Mouse (Mus musculus) kidney, embryonic 15.5 days (tissue): ENCODE measurements around the gene Atp2a1. TPM values are rescaled to one million over a fixed set of nuclear protein-coding genes. Genes with fewer than 3 reads are reported as not detected.

Source experiments
- ATAC-seq: fragments of 200-750 bp; cut with Nextera tagmentation; replicated peaks from 2 replicates; pipeline ENCODE4 v1.8.0; 2017; ENCODE audit warnings: moderate TSS enrichment; ENCODE audit not compliant: low FRiP score
- H3K27ac ChIP-seq: fragments of 300-500 bp; sonication (generic); 2 replicates; pipeline ENCODE4 v1.5.1; 2015; ENCODE audit warnings: mild to moderate bottlenecking, inconsistent platforms
- H3K27me3 ChIP-seq: fragments of 300-500 bp; sonication (generic); 2 replicates; pipeline ENCODE4 v1.6.1; 2015; ENCODE audit warnings: inconsistent platforms
- H3K36me3 ChIP-seq: fragments of 300-500 bp; sonication (generic); 2 replicates; pipeline ENCODE4 v1.6.1; 2015; ENCODE audit warnings: inconsistent platforms
- H3K4me1 ChIP-seq: fragments of 300-500 bp; sonication (generic); 2 replicates; pipeline ENCODE4 v1.6.1; 2015; ENCODE audit warnings: inconsistent platforms
- H3K4me2 ChIP-seq: fragments of 300-500 bp; sonication (generic); 2 replicates; pipeline ENCODE4 v1.6.1; 2015; ENCODE audit warnings: moderate library complexity, mild to moderate bottlenecking, inconsistent platforms
- H3K4me3 ChIP-seq: fragments of 300-500 bp; sonication (generic); replicated peaks from 2 replicates; pipeline ENCODE4 v1.5.1; 2015; ENCODE audit warnings: mild to moderate bottlenecking, inconsistent platforms
- H3K9ac ChIP-seq: fragments of 300-500 bp; sonication (generic); 2 replicates; pipeline ENCODE4 v1.6.1; 2015; ENCODE audit warnings: mild to moderate bottlenecking, inconsistent platforms
- H3K9me3 ChIP-seq: fragments of 300-500 bp; sonication (generic); replicated peaks from 2 replicates; pipeline ENCODE4 v1.6.1; 2016; ENCODE audit warnings: inconsistent platforms
- WGBS: fragments of 180-500 bp; shearing (Covaris S2); methylation state at CpG from one replicate; pipeline ENCODE4 v1.1.7; 2015; ENCODE audit warnings: mixed read lengths; 5-methylcytosine and 5-hydroxymethylcytosine counted together
- polyA plus RNA-seq: library from polyadenylated mRNA; unstranded; fragments of >200 nt; fragmentation: Nextera tagmentation; extraction: Ambion mirVana; gene quantifications from 2 replicates; pipeline ENCODE4 v1.2.1, GENCODE M21; 2015

Atp2a1 gene
- polyA plus RNA-seq, 1 experiment from 2014 or later: 13.4 TPM

DNA sequence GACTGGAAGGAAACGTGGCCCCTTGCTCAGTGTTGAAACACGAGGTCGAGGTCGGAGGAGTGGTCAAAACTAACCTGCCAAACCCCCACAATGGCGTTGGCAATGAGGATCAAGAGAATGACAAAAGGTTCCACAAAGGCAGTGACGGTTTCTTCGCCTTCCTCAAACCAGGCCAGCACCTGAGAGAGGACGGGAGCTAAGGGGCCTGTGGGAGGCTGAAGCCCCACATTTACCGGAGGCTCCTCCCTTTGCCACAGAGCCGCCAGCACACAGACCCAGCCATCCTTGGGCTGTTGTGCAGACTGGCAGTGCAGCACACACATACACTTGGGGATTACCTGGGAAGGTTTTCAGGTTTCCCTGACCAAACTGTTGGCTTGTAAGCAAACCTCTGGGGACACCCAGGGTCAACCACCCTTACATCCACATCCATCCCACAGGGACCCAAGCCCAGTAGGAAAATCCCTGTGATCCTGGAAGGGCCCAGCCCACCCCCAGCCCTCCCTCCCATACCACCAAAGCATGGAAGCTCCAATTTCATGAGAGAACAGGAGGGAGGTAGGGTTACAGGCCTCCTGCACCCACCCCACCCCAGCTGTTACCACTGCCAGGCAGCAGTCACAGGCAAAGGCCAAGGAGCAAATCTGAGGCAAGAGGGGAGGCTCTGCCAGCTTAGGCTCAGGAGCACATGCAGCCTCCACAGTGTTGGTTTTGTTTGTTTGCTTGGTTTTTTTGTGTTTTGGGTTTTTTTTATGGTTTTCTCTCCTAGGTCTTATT, 2.1 kb downstream of the Atp2a1 start:
- Histone ChIP-seq H3K4me3 (no peak overlapping the region), H3K4me1 (peaks cover 61% of the 10 kb centered on the region), H3K9me3 (no peaks in the 10 kb centered on the region), H3K27ac (peak overlapping the region; percentile 64), H3K36me3 (no peaks in the 10 kb centered on the region), H3K27me3 (no peaks in the 10 kb centered on the region), H3K9ac (no peak overlapping the region), H3K4me2 (no peak overlapping the region)
- peak; percentile 46; the same call in 1 of the 2 replicates for ATAC-seq
- WGBS: 33% methylated on average over 10 of the region's 10 CpGs

DNA sequence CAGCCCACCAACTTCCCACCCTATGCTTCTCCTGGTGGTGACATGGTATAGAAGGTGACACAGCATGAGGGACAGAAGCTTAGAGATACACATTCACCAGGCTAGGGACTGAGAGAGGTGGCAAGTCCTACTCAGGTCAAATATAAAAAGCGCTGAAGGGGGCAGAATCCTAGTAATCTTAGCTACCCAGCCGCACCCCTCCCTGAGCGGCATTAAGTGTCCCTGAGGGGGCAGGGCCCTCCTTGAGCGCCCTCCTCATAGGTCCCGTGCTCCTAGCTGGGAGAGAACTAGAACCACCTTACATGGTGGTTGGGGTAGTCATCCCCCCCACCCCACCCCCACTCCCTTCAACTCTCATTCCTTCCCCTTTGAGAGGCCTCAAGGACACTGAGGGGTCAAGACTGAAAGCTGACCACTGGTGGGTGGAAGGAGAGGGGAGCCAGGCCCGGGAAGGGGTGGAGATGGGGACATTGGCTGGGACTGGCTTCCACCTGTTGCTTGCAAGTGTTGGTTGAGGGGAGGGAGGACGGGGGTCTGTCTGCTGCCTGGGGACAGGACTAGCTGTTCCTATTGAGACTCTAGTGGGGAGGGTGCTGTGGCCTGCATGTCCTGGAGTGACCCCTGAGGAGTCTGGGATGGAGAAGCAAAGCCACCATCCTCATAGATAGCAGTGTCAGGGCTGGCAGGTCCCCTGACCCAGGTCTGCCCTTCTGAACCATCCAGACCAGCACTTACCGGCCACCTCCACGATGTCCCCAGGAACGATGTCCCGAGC, 3.9 kb downstream of the Atp2a1 start:
- Histone ChIP-seq H3K4me2 (no peak overlapping the region), H3K9me3 (no peaks in the 10 kb centered on the region)
- no peak for ATAC-seq

DNA sequence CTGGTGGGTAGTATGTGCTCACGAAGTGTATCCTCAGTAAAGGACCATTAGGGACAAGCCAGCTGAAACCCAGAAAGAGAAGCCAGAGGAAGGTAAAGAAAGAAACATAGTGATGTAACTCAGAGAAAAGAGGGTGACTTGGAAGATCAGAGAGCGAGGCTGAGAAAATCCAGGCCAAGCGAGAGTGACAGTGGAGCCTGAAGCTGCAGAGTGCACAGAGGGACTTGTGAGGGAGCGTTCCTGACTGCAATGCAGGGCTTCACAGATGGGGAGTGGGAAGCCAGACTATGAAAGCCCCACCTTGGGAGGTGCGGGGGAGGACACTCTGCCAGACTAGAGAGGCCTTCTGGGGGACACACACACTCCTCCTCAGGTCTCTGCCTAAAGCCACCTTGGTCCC, 4.7 kb downstream of the Atp2a1 start:
- peak overlapping the region; percentile 63 for H3K27ac ChIP-seq
- no peak overlapping the region for H3K9ac ChIP-seq
- H3K4me3 ChIP-seq: no peak overlapping the region
- 66% methylated on average over 5 of the region's 5 CpGs for WGBS
- peaks cover 38% of the 10 kb centered on the region for H3K4me1 ChIP-seq
- no peaks in the 10 kb centered on the region for H3K27me3 ChIP-seq
- no peak overlapping the region for H3K4me2 ChIP-seq
- H3K9me3 ChIP-seq: no peaks in the 10 kb centered on the region
- no peaks in the 10 kb centered on the region for H3K36me3 ChIP-seq
- no peak for ATAC-seq

More for the DNA sequence above, 3.9 kb downstream of the Atp2a1 start:
- Histone ChIP-seq H3K27me3 (no peaks in the 10 kb centered on the region), H3K4me3 (no peak overlapping the region), H3K36me3 (no peaks in the 10 kb centered on the region), H3K27ac (no peak overlapping the region), H3K9ac (no peak overlapping the region), H3K4me1 (peaks cover 46% of the 10 kb centered on the region)
- 62% methylated on average over 11 of the region's 11 CpGs for WGBS

DNA sequence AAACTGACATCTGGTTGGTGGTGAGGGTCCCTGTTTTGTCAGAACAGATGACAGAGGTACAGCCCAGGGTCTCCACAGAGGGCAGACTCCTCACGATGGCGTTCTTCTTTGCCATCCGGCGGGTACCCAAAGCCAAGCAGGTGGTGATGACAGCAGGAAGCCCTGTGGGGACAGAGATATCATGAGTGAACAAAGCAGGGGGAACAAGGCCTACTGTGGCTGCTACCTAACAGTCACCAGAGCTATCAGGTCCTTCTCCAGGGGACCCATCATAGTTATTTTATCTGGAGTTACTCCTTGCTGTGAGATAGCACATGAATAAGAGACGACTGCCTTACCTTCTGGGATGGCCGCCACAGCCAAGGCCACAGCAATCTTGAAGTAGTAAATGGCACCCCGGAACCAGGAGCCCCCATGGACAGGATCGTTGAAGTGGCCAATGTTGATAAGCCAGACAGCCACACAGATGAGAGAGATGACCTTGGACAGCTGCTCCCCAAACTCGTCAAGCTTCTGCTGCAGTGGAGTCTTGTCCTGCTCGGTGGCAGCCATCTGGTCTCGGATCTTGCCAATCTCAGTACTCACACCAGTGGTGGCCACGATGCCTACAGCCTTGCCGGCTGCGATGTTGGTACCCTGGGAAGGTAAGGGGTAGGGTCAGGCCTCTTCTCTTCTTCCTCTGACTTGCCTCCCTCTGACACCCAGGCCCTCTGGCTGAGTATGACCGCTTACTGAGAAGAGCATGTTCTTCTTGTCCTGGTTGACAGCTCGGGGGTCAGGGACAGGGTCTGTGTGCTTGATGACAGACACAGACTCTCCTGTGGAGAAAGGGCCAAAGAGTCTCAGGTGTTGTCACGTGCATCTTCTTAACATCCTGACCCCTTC, 6.3 kb downstream of the Atp2a1 start:
- Histone ChIP-seq H3K4me2 (no peak overlapping the region), H3K27me3 (no peaks in the 10 kb centered on the region), H3K4me1 (peaks cover 26% of the 10 kb centered on the region), H3K4me3 (no peak overlapping the region), H3K9ac (no peak overlapping the region), H3K9me3 (no peaks in the 10 kb centered on the region), H3K27ac (no peak overlapping the region), H3K36me3 (no peaks in the 10 kb centered on the region)
- ATAC-seq: no peak
- WGBS: 85% methylated on average over 17 of the region's 17 CpGs

DNA sequence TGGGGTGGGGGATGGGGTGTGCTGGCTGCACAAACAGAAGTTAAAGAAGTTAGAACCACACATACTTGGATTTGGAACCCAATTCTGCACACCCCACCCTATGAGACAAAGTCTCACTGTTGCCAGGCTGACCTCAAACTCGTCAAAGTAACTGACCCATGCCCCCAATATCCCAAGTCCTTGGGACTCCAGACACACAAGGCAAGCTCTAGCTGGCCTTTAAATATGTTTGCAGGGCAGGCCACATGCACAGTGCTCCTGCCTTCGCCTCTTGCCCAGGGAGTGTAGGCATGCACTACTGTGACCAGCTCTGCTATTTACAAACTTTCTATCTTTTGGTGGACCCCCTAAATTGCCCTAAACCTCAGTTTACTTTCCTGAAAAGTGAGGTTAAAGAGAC, 7.7 kb downstream of the Atp2a1 start:
- no peaks in the 10 kb centered on the region for H3K9me3 ChIP-seq

DNA sequence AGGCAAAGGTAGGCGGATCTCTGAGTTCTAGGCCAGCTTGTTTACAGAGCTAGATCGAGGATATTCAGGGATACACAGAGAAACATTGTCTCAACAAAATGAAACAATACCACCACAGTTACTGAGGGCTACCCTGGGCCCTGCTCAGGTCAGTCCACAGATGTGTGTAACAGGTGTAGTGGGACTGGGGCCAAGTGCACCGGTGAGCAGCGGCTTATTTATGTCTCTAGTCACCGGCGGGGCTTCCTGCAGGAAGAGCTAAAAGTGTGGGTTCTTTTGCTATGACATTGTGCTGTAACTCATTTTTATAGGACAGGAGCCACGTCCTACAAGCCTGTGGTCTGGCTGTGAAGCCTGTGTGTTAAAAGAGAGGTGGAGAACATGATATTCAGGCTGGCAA, 9.0 kb downstream of the Atp2a1 start:
- no peaks in the 10 kb centered on the region for H3K27me3 ChIP-seq
- H3K36me3 ChIP-seq: no peaks in the 10 kb centered on the region
- H3K4me3 ChIP-seq: no peak overlapping the region
- no peak overlapping the region for H3K9ac ChIP-seq
- H3K4me1 ChIP-seq: peaks cover 9% of the 10 kb centered on the region
- 19% methylated on average over 7 of the region's 7 CpGs for WGBS
- no peak overlapping the region for H3K27ac ChIP-seq
- H3K4me2 ChIP-seq: no peak overlapping the region
- ATAC-seq: no peak
- H3K9me3 ChIP-seq: no peaks in the 10 kb centered on the region

More for the DNA sequence above, 7.7 kb downstream of the Atp2a1 start:
- no peak overlapping the region for H3K9ac ChIP-seq
- H3K4me1 ChIP-seq: peaks cover 14% of the 10 kb centered on the region
- no peaks in the 10 kb centered on the region for H3K36me3 ChIP-seq
- H3K27me3 ChIP-seq: no peaks in the 10 kb centered on the region
- WGBS: 69% methylated on average over 2 of the region's 2 CpGs
- no peak overlapping the region for H3K4me3 ChIP-seq
- H3K4me2 ChIP-seq: no peak overlapping the region
- no peak overlapping the region for H3K27ac ChIP-seq
- ATAC-seq: no peak

DNA sequence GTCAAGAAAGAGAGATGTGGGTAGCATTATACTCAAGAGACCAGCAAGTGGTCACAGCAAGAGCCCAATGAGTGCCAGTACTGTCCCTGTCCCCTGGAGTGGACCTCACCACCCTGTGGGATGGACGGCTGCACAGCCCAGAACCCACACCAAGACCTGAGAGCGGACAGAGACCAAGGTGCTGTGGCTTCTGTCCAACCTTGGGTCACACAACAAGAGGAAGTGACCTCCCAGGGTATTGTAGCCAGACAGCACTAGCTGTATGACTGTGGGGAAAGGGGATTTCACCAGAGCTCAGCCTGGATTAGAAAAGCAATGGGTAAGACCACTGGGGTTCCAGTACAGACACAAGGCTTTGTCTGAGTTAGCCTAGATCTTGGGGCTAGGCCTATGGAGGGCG, 10.7 kb downstream of the Atp2a1 start:
- 88% methylated on average over 3 of the region's 3 CpGs for WGBS
- Histone ChIP-seq H3K9ac (no peak overlapping the region), H3K4me1 (no peaks in the 10 kb centered on the region), H3K4me3 (no peak overlapping the region), H3K36me3 (peaks cover 16% of the 10 kb centered on the region), H3K4me2 (no peak overlapping the region), H3K27ac (no peak overlapping the region), H3K27me3 (no peaks in the 10 kb centered on the region), H3K9me3 (no peaks in the 10 kb centered on the region)
- ATAC-seq: no peak

DNA sequence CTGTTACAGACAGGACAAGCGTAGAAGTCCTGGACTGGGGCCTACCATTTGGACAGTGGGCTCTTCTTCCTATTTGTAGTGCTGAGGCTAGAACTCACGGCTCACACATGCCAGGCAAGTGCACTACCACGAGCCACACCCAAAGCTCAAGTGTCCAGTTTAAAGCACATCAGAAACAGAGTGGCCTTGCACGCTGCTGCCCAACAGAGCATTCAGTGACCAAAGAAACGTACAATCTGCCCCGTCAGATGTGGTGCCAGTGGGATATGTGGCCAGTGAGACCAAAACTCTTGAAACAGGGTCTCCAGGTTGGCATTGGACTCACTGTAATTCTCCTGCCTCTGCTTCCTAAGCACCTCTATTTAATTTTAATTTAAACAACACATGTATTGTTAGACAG, 12.3 kb downstream of the Atp2a1 start:
- WGBS: 82% methylated on average over 6 of the region's 6 CpGs
- Histone ChIP-seq H3K4me2 (no peak overlapping the region), H3K27ac (no peak overlapping the region), H3K36me3 (peaks cover 32% of the 10 kb centered on the region), H3K9me3 (no peaks in the 10 kb centered on the region), H3K27me3 (no peaks in the 10 kb centered on the region), H3K9ac (no peak overlapping the region), H3K4me3 (no peak overlapping the region), H3K4me1 (no peaks in the 10 kb centered on the region)
- ATAC-seq: no peak

DNA sequence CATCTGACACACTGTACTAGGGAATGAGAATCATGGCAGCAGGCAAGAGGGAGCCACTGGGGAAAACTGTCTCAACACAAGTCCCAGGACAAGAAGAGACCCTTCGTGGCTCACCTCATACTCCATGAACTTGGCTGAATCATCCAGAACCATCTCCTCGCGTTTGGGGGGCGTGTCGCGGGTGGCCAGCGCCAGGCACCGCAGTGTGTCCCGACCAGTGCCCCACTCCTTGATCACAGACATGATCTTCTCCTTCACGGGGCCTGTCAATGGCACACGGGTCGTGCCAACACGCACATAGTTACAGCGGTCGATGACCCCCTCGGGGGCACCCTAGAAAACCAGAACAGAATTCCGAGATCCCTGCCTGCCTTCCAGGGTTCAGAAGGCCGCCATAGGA, 12.9 kb downstream of the Atp2a1 start:
- H3K9me3 ChIP-seq: no peaks in the 10 kb centered on the region
- peaks cover 38% of the 10 kb centered on the region for H3K36me3 ChIP-seq
- WGBS: 91% methylated on average over 18 of the region's 18 CpGs
- H3K4me3 ChIP-seq: no peak overlapping the region
- no peak overlapping the region for H3K9ac ChIP-seq
- no peak overlapping the region for H3K4me2 ChIP-seq
- no peaks in the 10 kb centered on the region for H3K4me1 ChIP-seq
- ATAC-seq: no peak
- H3K27me3 ChIP-seq: no peaks in the 10 kb centered on the region
- H3K27ac ChIP-seq: no peak overlapping the region

DNA sequence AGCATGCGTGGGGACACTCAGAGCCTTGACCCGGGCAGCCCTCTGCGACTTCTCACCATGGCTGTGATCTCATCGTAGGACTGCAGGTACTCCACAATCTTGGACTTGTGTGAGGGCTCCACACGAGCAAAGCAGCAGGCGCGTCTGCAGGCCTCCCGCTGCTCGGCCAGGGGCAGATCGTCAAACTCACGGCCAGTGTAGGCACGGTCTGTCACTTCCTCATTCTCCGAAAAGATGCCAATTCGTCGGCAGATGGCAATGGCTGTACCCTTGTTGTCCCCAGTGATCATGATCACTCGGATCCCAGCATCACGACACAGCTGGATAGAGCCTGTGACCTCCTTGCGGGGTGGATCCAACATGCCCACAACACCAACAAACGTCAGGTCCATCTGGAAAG, 14.4 kb downstream of the Atp2a1 start:
- Histone ChIP-seq H3K4me1 (no peaks in the 10 kb centered on the region), H3K9ac (no peak overlapping the region), H3K36me3 (peaks cover 49% of the 10 kb centered on the region), H3K9me3 (no peaks in the 10 kb centered on the region), H3K27me3 (no peaks in the 10 kb centered on the region), H3K4me2 (no peak overlapping the region), H3K27ac (no peak overlapping the region), H3K4me3 (no peak overlapping the region)
- WGBS: 90% methylated on average over 19 of the region's 19 CpGs
- no peak for ATAC-seq

DNA sequence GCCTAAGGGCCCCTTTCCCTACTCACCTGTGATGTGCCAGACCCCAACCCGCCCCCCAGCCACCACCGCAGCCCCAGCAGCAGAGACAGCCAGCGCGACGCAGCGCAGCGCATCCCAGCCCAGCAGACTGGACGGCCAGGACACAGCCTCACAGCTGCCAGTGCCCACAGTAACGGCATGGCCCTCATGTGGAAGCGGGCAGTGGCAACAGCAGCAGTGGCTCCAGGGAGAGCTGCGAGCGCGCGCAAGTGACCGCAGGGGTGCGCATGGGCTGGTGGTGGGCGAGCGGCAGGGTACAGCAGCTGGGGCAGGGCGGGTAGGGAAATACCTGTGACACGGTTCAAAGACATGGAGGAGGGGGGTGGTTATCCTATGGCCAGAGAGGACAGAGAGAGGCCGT, 16.7 kb downstream of the Atp2a1 start:
- ATAC-seq: no peak
- H3K9me3 ChIP-seq: no peaks in the 10 kb centered on the region
- WGBS: 93% methylated on average over 21 of the region's 21 CpGs
- no peak overlapping the region for H3K9ac ChIP-seq
- no peaks in the 10 kb centered on the region for H3K4me1 ChIP-seq
- no peak overlapping the region for H3K4me2 ChIP-seq
- H3K27me3 ChIP-seq: no peaks in the 10 kb centered on the region
- no peak overlapping the region for H3K27ac ChIP-seq
- no peak overlapping the region for H3K4me3 ChIP-seq
- peaks cover 67% of the 10 kb centered on the region for H3K36me3 ChIP-seq
